Mouse (Mus musculus): Measurements from ENCODE around the gene Tspan3. TPM values are rescaled to one million over a fixed set of nuclear protein-coding genes. Genes with fewer than 3 reads are reported as not detected.

Tspan3 gene
- total and polyA plus RNA-seq, 2 experiments = 4.7 to 7.3 TPM

DNA sequence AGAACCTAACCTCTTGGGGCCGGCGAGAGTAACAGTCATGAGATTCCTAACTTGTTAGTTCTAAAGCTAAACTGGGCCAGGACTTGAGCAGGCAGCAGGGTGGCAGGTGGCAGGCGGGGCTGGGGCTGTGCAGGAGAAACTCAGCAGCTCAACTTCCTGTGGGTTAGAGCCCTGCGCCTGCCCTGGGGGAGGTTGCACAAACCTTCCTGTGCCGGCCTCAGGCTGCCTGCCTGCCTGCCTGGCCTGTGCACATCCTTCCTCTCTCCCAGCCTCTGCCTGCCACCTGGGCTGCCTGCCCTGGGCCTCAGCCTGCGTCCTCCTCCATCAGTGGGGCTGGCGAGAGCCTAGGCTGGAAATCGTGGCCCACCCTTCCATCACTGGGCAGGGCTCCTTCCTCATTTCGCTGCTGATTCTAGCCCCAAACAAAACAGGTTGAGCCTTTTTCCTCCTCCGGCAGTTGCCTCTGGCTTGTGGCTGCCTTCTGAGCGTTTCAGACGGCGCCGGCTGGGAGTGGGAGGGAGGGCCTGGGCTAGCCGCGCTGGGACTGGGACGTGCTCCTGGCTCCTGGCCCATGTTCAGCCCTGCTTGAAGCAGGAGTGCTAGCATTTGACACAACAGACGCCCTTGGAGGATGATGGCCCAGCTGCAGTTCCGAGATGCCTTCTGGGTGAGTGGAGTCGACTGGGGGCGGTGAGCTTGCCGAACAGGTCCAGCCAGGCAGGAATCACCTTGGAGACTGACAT lies 75.3 kb downstream of the Tspan3 start, which contains the start of gene Pstpip1:
Gene Pstpip1, plus strand, starts transcription at position 185 of the 743 bp plus-strand sequence.
- TF ChIP-seq CTCF (IDR thresholded peaks at IDR 0.05; ENCODE audit: low read depth, low read length) (no peak), POLR2A (IDR thresholded peaks at IDR 0.05; ENCODE audit: extremely low read depth, insufficient read depth, low read length) (no peak)
- Histone ChIP-seq H3K4me3 (ENCODE audit: insufficient read depth, low read depth, low read length) (peak within 1 kb of the TSS; percentile 29; the same call in 1 of the 2 replicates), H3K27ac (replicated peaks; ENCODE audit: insufficient read depth, low read depth, low read length) (no peak within 1 kb of the TSS; the same call in 1 of the 2 replicates), H3K79me2 (ENCODE audit: control insufficient read depth, insufficient read depth, low read length) (no peaks in the 10 kb centered on the region), H3K9ac (ENCODE audit: low read depth, low read length) (peak within 1 kb of the TSS; percentile 42), H3K36me3 (ENCODE audit: control insufficient read depth, insufficient read depth, low read length) (no peaks in the 10 kb centered on the region), H3K4me1 (ENCODE audit: control insufficient read depth, insufficient read depth, low read length) (no peaks in the 10 kb centered on the region), H3K27me3 (ENCODE audit: control insufficient read depth, insufficient read depth, low read length) (no peaks in the 10 kb centered on the region)
- 47% methylated on average over 22 of the region's 22 CpGs for WGBS
- no peak for DNase-seq (ENCODE audit: extremely low read depth, low read depth, low spot score)

DNA sequence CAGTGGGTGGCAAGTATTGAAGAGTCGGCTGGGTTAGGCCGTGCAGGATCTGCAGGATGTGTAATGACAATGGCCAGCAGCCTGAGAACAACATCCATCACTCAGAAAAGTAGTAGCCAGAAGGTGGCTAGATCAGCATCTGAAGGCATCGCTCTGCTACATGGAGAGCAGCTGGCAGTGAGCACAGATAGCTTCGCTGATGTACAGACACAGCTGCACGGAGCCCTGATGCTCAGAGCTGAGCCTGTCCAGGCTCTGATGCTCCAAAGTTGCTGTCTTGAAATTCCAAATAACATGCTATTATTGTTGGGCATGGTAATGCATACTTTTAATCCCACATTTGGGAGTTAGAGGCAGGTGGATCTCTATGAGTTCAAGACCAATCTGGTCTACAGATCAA lies 78.8 kb downstream of the Tspan3 start:
- H3K27me3 ChIP-seq (ENCODE audit: control insufficient read depth, insufficient read depth, low read length) = no peaks in the 10 kb centered on the region
- H3K4me3 ChIP-seq (ENCODE audit: insufficient read depth, low read depth, low read length) = no peak overlapping the region
- no peaks in the 10 kb centered on the region for H3K36me3 ChIP-seq (ENCODE audit: control insufficient read depth, insufficient read depth, low read length)
- H3K27ac ChIP-seq (replicated peaks; ENCODE audit: insufficient read depth, low read depth, low read length) = no peak overlapping the region
- no peak overlapping the region for H3K9ac ChIP-seq (ENCODE audit: low read depth, low read length)
- DNase-seq (ENCODE audit: extremely low read depth, low read depth, low spot score) = no peak
- 83% methylated on average over 5 of the region's 5 CpGs for WGBS
- H3K4me1 ChIP-seq (ENCODE audit: control insufficient read depth, insufficient read depth, low read length) = no peaks in the 10 kb centered on the region
- TF ChIP-seq POLR2A (IDR thresholded peaks at IDR 0.05; ENCODE audit: extremely low read depth, insufficient read depth, low read length) (no peak), CTCF (IDR thresholded peaks at IDR 0.05; ENCODE audit: low read depth, low read length) (no peak)
- no peaks in the 10 kb centered on the region for H3K79me2 ChIP-seq (ENCODE audit: control insufficient read depth, insufficient read depth, low read length)

Other genes with a start within 250 kb of the Tspan3 start
- gene Scaper, start 227.4 kb downstream of the Tspan3 start, total RNA-seq (2014; rRNA removed) = 7.7 and 9.5 TPM in 2 replicates
- gene Scaper, start 227.4 kb downstream of the Tspan3 start, polyA plus RNA-seq (2012; rRNA removed) = 1.2 and 1.4 TPM in 2 replicates
- gene 4930563M21Rik, start 154.9 kb downstream of the Tspan3 start, total RNA-seq (2014; rRNA removed) = not detected in 2 replicates
- gene 4930563M21Rik, start 154.9 kb downstream of the Tspan3 start, polyA plus RNA-seq (2012; rRNA removed) = not detected in 2 replicates
- gene Rcn2, start 123.6 kb downstream of the Tspan3 start, total RNA-seq (2014; rRNA removed) = 9.0 and 10.1 TPM in 2 replicates
- 6.5 and 6.6 TPM in 2 replicates for gene Rcn2, start 123.6 kb downstream of the Tspan3 start, polyA plus RNA-seq (2012; rRNA removed)
- 0.37 and 0.40 TPM in 2 replicates for gene Pstpip1, start 75.5 kb downstream of the Tspan3 start, total RNA-seq (2014; rRNA removed)
- gene Pstpip1, start 75.5 kb downstream of the Tspan3 start, polyA plus RNA-seq (2012; rRNA removed) = 0.44 and 1.1 TPM in 2 replicates

All from liver, adult 2 months (tissue).